Mouse (Mus musculus): ENCODE data around the gene Ccdc97. TPM values are rescaled to one million over a fixed set of nuclear protein-coding genes. Genes with fewer than 3 reads are reported as not detected.
"Not testable (repeated sequence)": the region's sequence is repeated elsewhere in the genome, so short reads cannot be mapped to it uniquely, and the experiment has no call there.

Gene Ccdc97
- polyA plus RNA-seq, 1 experiment from 2014 or later, result 24.6 TPM

- Histone ChIP-seq H3K27ac (no peak overlapping the region), H3K9me3 (no peaks in the 10 kb centered on the region), H3K4me1 (peaks cover 20% of the 10 kb centered on the region), H3K9ac (peak overlapping the region; percentile 98), H3K27me3 (no peaks in the 10 kb centered on the region), H3K36me3 (peaks cover 37% of the 10 kb centered on the region), H3K4me3 (peak overlapping the region; percentile 94), H3K4me2 (replicated peaks) (peak overlapping the region; percentile 86)
- ATAC-seq (ENCODE audit: insufficient number of reproducible peaks, insufficient read depth, low FRiP score, low TSS enrichment), result no peak
These were observed 34.2 kb upstream of the Ccdc97 start for GRCm38 (mm10) chr7:25753076-25753475.

GRCm38 (mm10) chr7:25746844-25747243 lies 28.0 kb upstream of the Ccdc97 start:
- Histone ChIP-seq H3K27ac (no peak overlapping the region), H3K4me2 (replicated peaks) (no peak overlapping the region), H3K4me1 (peaks cover 3% of the 10 kb centered on the region; the same call in 1 of the 2 replicates), H3K27me3 (no peaks in the 10 kb centered on the region), H3K4me3 (no peak overlapping the region), H3K9me3 (no peaks in the 10 kb centered on the region), H3K36me3 (peaks cover 98% of the 10 kb centered on the region), H3K9ac (no peak overlapping the region)
- 79% methylated on average over 3 of the region's 3 CpGs for WGBS
- ATAC-seq (ENCODE audit: insufficient number of reproducible peaks, insufficient read depth, low FRiP score, low TSS enrichment), result no peak

GRCm38 (mm10) chr7:25738277-25738676 lies 19.4 kb upstream of the Ccdc97 start:
- Histone ChIP-seq H3K4me1 (no peaks in the 10 kb centered on the region), H3K9me3 (no peaks in the 10 kb centered on the region), H3K27me3 (no peaks in the 10 kb centered on the region), H3K36me3 (peaks cover 96% of the 10 kb centered on the region), H3K4me3 (no peak overlapping the region), H3K27ac (no peak overlapping the region), H3K4me2 (replicated peaks) (no peak overlapping the region), H3K9ac (no peak overlapping the region)
- 92% methylated on average over 3 of the region's 3 CpGs for WGBS
- ATAC-seq (ENCODE audit: insufficient number of reproducible peaks, insufficient read depth, low FRiP score, low TSS enrichment), result no peak

GRCm38 (mm10) chr7:25736920-25737319 lies 18.0 kb upstream of the Ccdc97 start:
- Histone ChIP-seq H3K27ac (no peak overlapping the region), H3K27me3 (no peaks in the 10 kb centered on the region), H3K4me2 (replicated peaks) (no peak overlapping the region), H3K36me3 (peaks cover 96% of the 10 kb centered on the region), H3K4me1 (no peaks in the 10 kb centered on the region), H3K4me3 (no peak overlapping the region), H3K9me3 (no peaks in the 10 kb centered on the region), H3K9ac (no peak overlapping the region)
- WGBS, result 95% methylated on average over 2 of the region's 2 CpGs
- no peak for ATAC-seq (ENCODE audit: insufficient number of reproducible peaks, insufficient read depth, low FRiP score, low TSS enrichment)

- H3K4me2 ChIP-seq (replicated peaks), result no peak overlapping the region
- 78% methylated on average over 4 of the region's 4 CpGs for WGBS
These were observed 16.1 kb upstream of the Ccdc97 start for GRCm38 (mm10) chr7:25734991-25735390.

GRCm38 (mm10) chr7:25731294-25732055 lies 12.6 kb upstream of the Ccdc97 start:
- Histone ChIP-seq H3K27ac (no peak overlapping the region), H3K36me3 (peaks cover 92% of the 10 kb centered on the region), H3K4me2 (replicated peaks) (no peak overlapping the region), H3K27me3 (no peaks in the 10 kb centered on the region), H3K4me1 (no peaks in the 10 kb centered on the region), H3K9me3 (no peaks in the 10 kb centered on the region), H3K4me3 (no peak overlapping the region), H3K9ac (no peak overlapping the region)
- WGBS, result 88% methylated on average over 8 of the region's 8 CpGs
- no peak for ATAC-seq (ENCODE audit: insufficient number of reproducible peaks, insufficient read depth, low FRiP score, low TSS enrichment)

More at GRCm38 (mm10) chr7:25734991-25735390, 16.1 kb upstream of the Ccdc97 start:
- Histone ChIP-seq H3K9me3 (no peaks in the 10 kb centered on the region), H3K4me1 (no peaks in the 10 kb centered on the region), H3K27ac (no peak overlapping the region), H3K4me3 (no peak overlapping the region), H3K27me3 (no peaks in the 10 kb centered on the region), H3K9ac (no peak overlapping the region), H3K36me3 (peaks cover 94% of the 10 kb centered on the region)
- no peak for ATAC-seq (ENCODE audit: insufficient number of reproducible peaks, insufficient read depth, low FRiP score, low TSS enrichment)

GRCm38 (mm10) chr7:25729862-25730261 lies 11.0 kb upstream of the Ccdc97 start:
- H3K4me2 ChIP-seq (replicated peaks), result no peak overlapping the region
- H3K36me3 ChIP-seq, result peaks cover 94% of the 10 kb centered on the region
- H3K4me3 ChIP-seq, result no peak overlapping the region
- ATAC-seq (ENCODE audit: insufficient number of reproducible peaks, insufficient read depth, low FRiP score, low TSS enrichment), result no peak
- H3K9me3 ChIP-seq, result no peaks in the 10 kb centered on the region
- no peaks in the 10 kb centered on the region for H3K27me3 ChIP-seq
- WGBS, result 94% methylated on average over 2 of the region's 2 CpGs
- no peak overlapping the region for H3K27ac ChIP-seq
- H3K4me1 ChIP-seq, result no peaks in the 10 kb centered on the region
- H3K9ac ChIP-seq, result no peak overlapping the region

- Histone ChIP-seq H3K9me3 (no peaks in the 10 kb centered on the region), H3K9ac (no peak overlapping the region), H3K4me2 (replicated peaks) (no peak overlapping the region), H3K4me3 (no peak overlapping the region), H3K4me1 (no peaks in the 10 kb centered on the region), H3K27ac (no peak overlapping the region), H3K36me3 (peaks cover 94% of the 10 kb centered on the region), H3K27me3 (no peaks in the 10 kb centered on the region)
- 48% methylated on average over 2 of the region's 2 CpGs for WGBS
- no peak for ATAC-seq (ENCODE audit: insufficient number of reproducible peaks, insufficient read depth, low FRiP score, low TSS enrichment)
These were observed 10.5 kb upstream of the Ccdc97 start for GRCm38 (mm10) chr7:25729396-25729795.

GRCm38 (mm10) chr7:25727800-25728199 lies 8.9 kb upstream of the Ccdc97 start:
- 92% methylated on average over 5 of the region's 5 CpGs for WGBS
- Histone ChIP-seq H3K27me3 (no peaks in the 10 kb centered on the region), H3K4me3 (no peak overlapping the region), H3K9ac (no peak overlapping the region), H3K4me2 (replicated peaks) (no peak overlapping the region), H3K36me3 (peaks cover 96% of the 10 kb centered on the region), H3K27ac (no peak overlapping the region), H3K9me3 (no peaks in the 10 kb centered on the region), H3K4me1 (no peaks in the 10 kb centered on the region)
- ATAC-seq (ENCODE audit: insufficient number of reproducible peaks, insufficient read depth, low FRiP score, low TSS enrichment), result no peak

GRCm38 (mm10) chr7:25725886-25726285 lies 7.0 kb upstream of the Ccdc97 start:
- no peak overlapping the region for H3K27ac ChIP-seq
- no peaks in the 10 kb centered on the region for H3K27me3 ChIP-seq
- no peak overlapping the region for H3K4me3 ChIP-seq
- no peaks in the 10 kb centered on the region for H3K9me3 ChIP-seq
- no peak overlapping the region for H3K9ac ChIP-seq
- 90% methylated on average over 19 of the region's 19 CpGs for WGBS
- no peak overlapping the region for H3K4me2 ChIP-seq (replicated peaks)
- peaks cover 93% of the 10 kb centered on the region for H3K36me3 ChIP-seq
- H3K4me1 ChIP-seq, result no peaks in the 10 kb centered on the region
- no peak for ATAC-seq (ENCODE audit: insufficient number of reproducible peaks, insufficient read depth, low FRiP score, low TSS enrichment)

- ATAC-seq (ENCODE audit: insufficient number of reproducible peaks, insufficient read depth, low FRiP score, low TSS enrichment); H3K27me3 ChIP-seq; H3K4me3 ChIP-seq; H3K4me2 ChIP-seq (replicated peaks); H3K27ac ChIP-seq; H3K9ac ChIP-seq; H3K9me3 ChIP-seq: not testable (repeated sequence)
- peaks cover 14% of the 10 kb centered on the region for H3K4me1 ChIP-seq
- peaks cover 59% of the 10 kb centered on the region for H3K36me3 ChIP-seq
These were observed 2.9 kb upstream of the Ccdc97 start for GRCm38 (mm10) chr7:25721776-25722175.

GRCm38 (mm10) chr7:25720760-25721159 lies 1.9 kb upstream of the Ccdc97 start:
- no peak overlapping the region for H3K9ac ChIP-seq
- no peak overlapping the region for H3K4me2 ChIP-seq (replicated peaks)
- WGBS, result 90% methylated on average over 5 of the region's 5 CpGs
- peaks cover 14% of the 10 kb centered on the region for H3K4me1 ChIP-seq
- H3K9me3 ChIP-seq, result no peaks in the 10 kb centered on the region
- ATAC-seq (ENCODE audit: insufficient number of reproducible peaks, insufficient read depth, low FRiP score, low TSS enrichment), result no peak
- no peak overlapping the region for H3K27ac ChIP-seq
- H3K36me3 ChIP-seq, result peaks cover 56% of the 10 kb centered on the region
- no peak overlapping the region for H3K4me3 ChIP-seq
- no peaks in the 10 kb centered on the region for H3K27me3 ChIP-seq

All from embryonic facial prominence, embryonic 12.5 days (tissue).